Mouse (Mus musculus): ENCODE measurements around the gene Atp5c1.

The Atp5c1 gene

DNA sequence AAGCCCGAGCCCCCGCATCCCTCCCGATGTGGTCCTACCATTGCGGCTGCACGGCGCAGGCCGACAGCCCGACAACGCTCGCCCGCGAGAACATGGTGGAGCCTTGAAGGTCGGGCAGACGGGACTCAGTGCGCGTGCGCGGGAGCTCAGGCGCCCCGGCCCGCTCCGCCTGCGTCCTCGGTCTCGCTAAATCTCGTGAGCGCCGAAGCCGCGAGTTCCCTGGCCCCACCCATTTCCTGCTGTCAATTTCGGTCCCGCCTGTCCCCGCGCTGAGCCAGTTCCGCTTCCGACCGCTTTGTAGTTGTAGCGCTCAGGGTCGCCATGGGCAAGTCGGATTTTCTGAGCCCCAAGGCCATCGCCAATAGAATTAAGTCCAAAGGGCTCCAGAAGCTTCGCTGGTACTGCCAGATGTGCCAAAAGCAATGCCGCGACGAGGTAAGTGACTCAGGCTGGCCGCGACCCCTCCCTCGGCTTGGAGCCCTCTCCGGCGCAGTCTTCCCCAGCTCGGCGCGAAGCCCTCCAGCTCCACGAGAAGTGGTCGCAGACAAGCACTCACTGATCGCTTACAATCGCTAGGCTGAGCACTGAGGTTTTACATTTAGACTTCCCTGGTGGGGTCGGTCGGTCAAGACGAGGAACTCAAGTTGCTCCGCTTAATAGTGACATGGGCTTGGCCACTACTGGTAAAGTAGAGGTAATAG lies at the start of gene Atp5c1, which contains the start of gene Kin:
Atp5c1 (minus strand) TSS at position 201 of the 701 bp plus-strand sequence.
Kin (plus strand) TSS at position 284 of the 701 bp plus-strand sequence.
- peak; percentile 98 for DNase-seq

DNA sequence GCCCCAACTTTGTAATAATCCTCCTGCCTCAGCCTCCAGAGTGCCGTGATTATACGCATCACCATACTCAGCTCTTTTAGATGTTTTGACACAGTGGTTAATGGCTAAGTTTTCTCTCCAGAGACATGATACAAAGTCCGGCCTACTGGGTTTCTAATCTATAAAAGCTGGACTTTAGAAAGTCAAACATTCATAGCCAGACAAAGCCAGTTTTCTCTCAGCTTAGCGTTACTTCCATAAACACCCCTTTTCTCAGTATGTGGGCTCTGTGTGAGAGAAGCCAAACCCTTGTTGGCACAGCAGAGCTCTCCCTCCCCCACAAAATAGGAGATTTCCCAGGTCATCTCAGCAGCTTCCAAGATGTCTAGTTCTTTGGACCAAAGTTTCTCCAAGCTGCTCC lies 48.3 kb upstream of the Atp5c1 start:
- DNase-seq = no peak

DNA sequence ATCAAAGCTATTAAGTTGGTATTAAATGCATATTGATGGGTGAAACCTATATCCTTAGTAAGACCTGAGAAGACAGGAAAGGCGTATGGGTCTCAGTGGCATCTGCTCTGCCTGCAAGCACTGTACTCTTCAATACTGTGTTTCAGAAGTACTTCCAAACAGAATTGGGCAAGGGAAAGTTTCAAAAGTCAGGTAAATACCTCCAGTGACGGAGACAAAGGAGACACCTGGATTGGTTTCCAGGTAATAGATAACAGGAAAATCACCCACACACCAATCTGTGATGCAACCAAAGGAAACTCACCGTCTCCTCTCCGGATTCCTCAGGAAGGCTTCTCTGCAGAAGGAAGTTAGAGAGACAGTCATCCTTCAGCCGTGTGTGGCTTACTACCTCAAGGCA lies 47.2 kb upstream of the Atp5c1 start:
- DNase-seq = no peak

DNA sequence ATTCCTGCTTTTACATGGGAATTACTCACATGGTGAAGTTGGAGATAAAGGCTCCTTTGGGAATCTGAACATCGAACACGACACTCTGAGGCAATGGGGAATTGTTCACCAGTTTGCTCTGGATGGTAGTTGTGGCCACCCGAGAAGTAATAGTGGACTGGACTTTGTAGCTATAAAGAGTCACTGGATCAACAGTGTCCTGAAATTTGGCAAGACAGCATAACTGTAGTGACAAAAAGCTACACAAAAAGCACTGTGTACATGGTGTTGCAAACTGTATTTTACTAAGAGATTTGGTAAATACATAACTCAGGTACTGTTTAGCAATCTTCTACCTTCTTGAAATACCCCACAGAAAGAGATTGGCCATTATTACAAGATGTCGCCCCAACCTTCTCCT lies 45.8 kb upstream of the Atp5c1 start:
- DNase-seq = no peak

- DNase-seq = no peak
Observed at GRCm38 (mm10) chr2:10121826-10122225, 41.5 kb upstream of the Atp5c1 start.

GRCm38 (mm10) chr2:10119276-10119675 lies 39.0 kb upstream of the Atp5c1 start:
- DNase-seq = no peak

- no peak for DNase-seq
Observed at GRCm38 (mm10) chr2:10118751-10119150, 38.4 kb upstream of the Atp5c1 start.

DNA sequence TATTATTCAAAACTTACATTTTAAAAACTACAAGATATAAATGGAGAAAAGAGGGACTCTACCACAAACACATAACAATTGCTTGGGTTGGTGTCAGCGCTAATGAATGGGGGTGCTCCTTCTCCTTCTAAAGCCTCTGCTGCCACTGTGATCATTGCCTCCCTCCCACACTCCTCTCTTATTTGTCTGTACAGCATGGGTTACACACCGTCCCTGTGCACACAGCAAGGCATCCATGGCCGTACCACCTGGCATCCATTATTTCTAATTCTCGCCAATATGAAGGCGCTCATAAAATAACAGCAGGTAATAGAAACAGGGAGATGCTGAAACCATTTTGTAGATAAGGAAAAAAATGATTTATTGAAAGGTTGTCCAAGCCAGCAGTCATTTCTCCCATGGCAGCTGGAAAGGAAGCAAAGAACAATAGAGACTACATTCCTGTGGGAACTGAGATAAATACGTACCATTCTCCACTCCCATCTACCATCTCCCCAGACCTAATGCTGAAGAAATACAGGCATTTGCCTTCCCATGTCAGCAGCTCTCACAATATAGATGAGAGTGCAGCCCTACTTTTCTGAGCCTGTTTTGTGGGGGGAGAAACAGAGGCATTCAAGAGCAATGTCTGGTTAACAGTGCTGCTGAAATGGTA lies 28.4 kb upstream of the Atp5c1 start:
- DNase-seq = no peak

DNA sequence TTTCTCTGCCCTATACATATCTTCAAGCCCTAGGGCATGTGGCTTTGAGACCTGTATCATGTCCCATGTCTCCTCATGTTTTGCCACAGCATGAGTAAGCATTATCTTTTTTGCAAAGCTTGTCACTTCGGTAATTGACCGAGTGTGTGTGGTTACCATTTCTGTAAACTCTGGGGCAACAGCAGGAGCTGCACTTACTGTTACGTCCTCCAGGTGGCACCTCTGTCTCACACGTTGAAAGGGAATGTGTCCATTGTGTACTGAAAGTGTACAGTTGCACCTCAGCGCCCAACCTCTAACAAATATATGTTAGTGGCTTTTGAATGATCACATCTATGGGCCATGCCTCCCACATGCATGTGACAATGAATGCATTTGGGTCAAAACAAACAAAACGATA lies 20.9 kb upstream of the Atp5c1 start:
- DNase-seq = peak; percentile 58 to 65

- DNase-seq = no peak
Observed at GRCm38 (mm10) chr2:10100471-10100870, 20.2 kb upstream of the Atp5c1 start.

DNA sequence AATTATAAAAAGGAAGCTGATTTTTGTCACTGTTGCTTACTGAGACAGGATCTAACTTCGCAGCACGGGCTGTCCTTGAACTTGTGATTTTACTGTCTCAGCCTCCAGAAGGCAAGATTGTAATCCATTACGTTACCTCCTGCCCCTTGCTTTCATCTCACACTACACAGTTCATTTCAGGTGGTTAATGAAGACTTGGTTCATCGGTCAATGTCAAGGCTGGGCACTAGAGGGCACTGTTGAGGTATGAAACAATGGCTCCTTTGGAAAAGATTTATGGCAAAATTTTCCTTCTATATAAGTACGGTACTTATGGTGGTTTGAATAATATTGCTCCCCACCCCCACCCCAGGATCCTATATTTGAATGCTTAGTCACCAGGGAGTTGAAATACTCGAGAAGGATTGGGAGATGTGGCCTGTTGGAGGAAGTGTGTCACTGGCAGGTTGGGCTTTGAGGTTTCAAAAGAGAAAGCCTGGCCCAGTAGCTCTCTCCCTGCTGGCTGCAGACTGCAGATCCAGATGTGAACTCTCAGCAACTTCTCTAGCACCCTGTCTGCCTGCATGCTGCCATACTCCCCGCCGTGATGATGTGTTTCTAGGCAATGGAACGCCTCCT lies 18.4 kb upstream of the Atp5c1 start:
- DNase-seq = peak; percentile 44 to 73

DNA sequence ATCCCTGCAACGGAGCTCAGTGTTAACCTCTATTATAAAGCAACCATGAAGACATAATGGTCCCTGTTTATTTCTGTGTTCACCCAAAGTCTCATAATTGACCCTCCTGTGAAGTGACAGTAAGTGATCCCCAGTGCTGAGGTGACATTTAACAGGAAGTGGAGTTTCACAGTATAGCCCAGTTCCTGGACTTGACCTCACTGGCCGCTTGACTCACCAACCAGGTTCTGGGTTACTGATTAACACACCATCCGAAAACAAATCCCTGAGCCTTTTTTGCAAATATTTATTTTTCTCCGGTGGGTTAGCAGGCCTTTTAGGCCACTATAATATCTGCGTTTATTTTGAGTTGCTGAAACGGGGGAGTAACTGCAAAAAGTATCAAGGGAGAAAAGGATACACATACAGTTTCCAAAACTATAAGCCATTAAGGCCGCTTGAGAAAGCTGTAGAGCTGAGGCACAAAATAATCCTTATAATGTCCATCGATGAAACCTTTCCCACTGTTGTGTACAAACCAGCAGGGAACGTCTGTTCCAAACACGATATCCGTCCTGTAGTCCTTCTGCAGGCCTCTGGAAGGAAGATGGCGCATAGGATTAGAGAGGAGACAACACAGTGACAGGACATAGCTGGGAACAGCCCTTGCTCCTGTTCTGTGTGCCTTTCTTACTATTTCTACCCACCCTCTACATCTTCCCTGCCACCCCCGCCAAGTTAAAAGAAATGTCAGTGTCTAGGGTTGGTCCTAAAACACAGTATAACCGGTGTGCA lies 14.2 kb upstream of the Atp5c1 start:
- peak in 1 of 2 experiments; percentile 37 for DNase-seq

GRCm38 (mm10) chr2:10087256-10087850 lies 7.0 kb upstream of the Atp5c1 start:
- no peak for DNase-seq

DNA sequence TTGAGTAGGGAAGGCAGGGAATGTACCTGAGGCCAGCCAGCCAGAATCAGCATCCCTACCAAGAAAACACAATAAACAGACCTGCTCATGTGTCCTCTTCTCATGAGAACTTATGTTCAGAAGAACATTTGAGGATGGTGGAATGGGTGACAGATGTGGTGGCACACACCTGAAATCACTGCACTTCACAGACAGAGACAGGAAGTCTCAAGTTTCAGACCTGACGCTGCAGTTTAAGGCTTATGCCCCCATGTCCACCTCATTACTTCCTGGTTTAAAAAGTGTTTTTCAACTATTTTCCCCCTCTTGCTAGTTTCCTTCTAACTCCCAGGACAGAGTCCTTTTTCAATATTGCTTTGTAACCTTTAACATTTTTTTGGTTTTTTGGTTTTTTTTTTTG lies 2.4 kb upstream of the Atp5c1 start:
- DNase-seq = no peak

DNA sequence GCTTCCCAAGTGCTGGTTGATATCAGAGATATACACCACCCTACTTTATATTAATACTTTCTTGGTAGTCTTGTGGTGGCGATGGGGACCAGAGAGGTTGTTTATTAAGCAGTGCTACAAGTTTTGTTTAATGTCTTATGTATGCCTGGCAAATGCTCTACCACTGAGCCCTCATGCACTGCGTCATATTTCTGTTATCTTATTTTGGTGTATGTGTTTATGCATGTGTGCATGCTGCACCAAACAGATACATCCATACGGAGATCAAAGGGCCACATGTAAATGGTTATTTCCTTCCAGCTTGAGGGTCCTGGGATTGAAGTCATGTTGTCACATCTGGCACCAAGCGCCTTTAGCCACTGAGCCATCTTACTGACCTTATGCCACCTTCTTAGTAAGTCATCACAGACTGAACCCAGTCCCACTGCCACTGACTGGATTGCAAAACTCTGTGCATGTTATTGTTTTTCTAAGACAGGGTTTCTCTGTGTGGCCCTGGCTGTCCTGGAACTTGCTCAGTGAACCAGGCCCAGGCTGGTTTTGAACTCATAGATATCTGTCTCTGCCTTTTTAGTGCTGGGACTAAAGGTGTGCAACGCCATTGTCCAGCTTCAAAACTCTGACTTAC lies 1.3 kb upstream of the Atp5c1 start:
- DNase-seq = no peak

DNA sequence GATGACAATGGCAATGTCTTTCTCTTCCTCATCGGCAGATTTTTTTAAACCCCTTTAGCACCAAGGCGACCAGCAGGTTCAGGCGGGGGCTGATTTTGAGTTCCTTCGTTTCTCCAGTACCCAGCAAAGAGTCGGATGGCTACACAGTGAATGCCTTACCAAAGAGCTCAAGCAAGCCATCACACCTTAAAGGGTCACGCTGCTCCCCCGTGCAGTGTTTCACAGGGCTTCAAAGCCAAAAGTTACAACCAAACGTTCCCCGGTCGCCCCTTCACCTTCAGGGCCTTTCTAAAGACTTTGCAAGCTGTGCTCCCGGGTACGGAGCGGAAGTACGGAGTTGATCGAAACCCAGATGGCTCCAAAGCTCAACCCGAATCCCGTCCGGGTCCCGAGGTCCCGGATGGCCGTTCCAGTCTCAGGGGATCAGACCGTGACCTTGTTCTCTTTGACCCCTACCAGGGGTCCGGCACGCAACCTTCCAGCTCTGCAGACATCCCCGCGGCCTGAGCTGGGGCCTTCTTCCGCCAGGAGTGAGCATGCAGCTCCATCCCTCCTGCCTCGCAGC lies 483 bp downstream of the Atp5c1 start:
- no peak for DNase-seq

DNA sequence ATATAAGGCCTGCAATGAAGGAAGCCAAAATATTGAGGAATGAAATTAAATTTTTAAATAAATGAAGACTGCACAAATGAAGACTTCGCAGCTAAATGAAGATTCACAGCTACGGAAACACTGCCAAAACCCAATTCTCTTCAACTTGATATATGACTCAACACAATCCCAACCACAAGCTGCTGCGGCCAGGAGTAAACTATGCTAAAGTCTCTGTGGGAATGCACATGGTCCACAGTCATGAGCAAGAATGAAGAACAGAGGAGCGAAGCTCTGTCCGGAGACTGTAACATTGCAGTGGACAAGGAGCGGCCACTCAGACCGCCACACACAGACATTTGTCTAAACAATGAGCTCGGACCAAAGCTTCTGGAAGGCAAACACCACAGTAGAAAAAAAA lies 3.6 kb downstream of the Atp5c1 start:
- DNase-seq = no peak

DNA sequence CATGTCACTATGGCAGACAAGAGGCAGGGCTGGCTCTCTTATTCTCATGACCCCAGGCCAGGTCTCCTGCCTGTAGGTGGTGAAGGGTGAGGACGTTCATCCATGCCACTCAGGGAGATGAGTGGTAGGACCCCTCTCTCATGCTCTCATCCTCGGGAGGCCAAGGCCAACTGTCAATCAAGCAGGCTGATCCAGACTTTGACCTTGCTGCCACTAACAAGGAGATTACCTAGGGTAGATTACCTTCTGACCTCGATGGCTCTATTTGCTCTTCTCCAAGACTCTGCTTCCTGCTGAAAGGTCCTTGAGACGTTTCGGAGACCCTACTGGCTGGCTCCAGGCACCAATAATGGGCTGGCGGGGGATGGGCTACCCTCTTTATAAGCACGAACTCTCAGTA lies 5.8 kb downstream of the Atp5c1 start:
- peak in 1 of 2 experiments; percentile 38 for DNase-seq

DNA sequence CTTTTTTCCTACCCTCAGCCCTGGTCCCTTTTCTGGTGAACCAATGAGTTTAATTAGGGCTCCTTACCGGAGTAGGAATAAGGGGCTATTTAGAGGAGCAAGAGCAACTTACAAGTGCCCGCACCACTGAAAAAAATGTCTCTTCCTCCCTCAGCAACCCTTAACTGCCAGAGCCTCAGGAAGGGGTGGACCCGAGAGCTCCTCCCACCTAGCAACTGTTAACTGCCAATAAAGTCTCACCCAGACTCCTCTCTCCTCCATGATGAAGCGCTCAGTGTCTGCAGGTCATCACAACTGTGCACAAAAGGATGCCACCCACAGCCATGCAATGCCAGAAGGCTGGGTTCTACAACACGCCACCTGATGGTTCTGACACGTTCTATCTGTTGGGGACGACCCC lies 8.6 kb downstream of the Atp5c1 start:
- DNase-seq = no peak

GRCm38 (mm10) chr2:10058836-10059235 lies 21.5 kb downstream of the Atp5c1 start:
- DNase-seq = no peak

DNA sequence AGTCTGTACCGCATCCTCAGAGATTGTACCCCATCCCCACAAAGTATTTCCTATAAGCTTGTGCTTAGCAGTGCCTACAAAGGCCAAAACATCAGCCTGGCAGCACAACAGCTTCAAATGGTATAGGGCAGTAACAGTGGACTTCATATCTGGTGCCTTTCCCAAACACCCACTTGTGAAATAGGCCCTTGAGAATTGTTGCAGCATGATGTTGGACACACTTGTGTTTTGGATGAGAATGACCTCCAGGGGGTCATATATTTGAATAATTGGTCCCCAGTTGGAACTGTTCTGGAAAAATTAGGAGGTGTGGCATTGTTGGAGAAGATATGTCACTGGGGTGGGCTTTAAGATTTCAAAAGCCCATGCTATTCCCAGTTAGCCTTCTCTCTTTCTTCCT lies 28.3 kb downstream of the Atp5c1 start:
- no peak for DNase-seq

GRCm38 (mm10) chr2:10050878-10051277 lies 29.4 kb downstream of the Atp5c1 start:
- no peak for DNase-seq
